25 mouse cellular contexts compared by ENCODE assay signal in genomic region chr9:117107926-117108325, GRCm38 (mm10).
DNase-seq lines count a peak whose midpoint lies in the region; ATAC-seq and TF ChIP-seq lines count a peak whose summit lies in the region.
"Had no signal": no experiment of that assay in that cellular context is flagged by ENCODE, and none has a peak within 500 bp of the region (broad histone marks: within the 10 kb centered on the region; RNA-seq: fewer than 3 reads in every experiment).

No protein-coding gene starts in this region.

- H3K36me3 ChIP-seq in liver, embryonic 11.5 days (ENCODE audit: control insufficient read depth, insufficient read depth, low read length): no peaks in the 10 kb centered on the region
- no peaks in the 10 kb centered on the region for H3K36me3 ChIP-seq in liver, postnatal 0 days (replicated peaks; ENCODE audit: insufficient read depth, low read length)
- peaks cover 8% of the 10 kb centered on the region for H3K36me3 ChIP-seq in myocyte (ENCODE audit: control insufficient read depth, insufficient read depth)
- H3K36me3 ChIP-seq in hindbrain, embryonic 11.5 days (ENCODE audit: control insufficient read depth, insufficient read depth, low read length): no peaks in the 10 kb centered on the region
- H3K36me3 ChIP-seq: forebrain, embryonic 15.5 days; G1E had no signal

- H3K4me2 ChIP-seq in liver, embryonic 11.5 days: no peak overlapping the region
- H3K4me2 ChIP-seq in liver, postnatal 0 days (ENCODE audit: low read depth, low read length): no peak overlapping the region
- peak overlapping the region; percentile 14 for H3K4me2 ChIP-seq in myocyte (ENCODE audit: low read depth)
- H3K4me2 ChIP-seq in hindbrain, embryonic 11.5 days (replicated peaks; ENCODE audit: low read depth, low read length): no peak overlapping the region
- H3K4me2 ChIP-seq: embryonic facial prominence, embryonic 13.5 days; embryonic facial prominence, embryonic 15.5 days; forebrain, embryonic 13.5 days; forebrain, embryonic 15.5 days had no signal

- TF ChIP-seq POLR2A in myocyte (IDR thresholded peaks at IDR 0.05; ENCODE audit: insufficient read length, low read depth): no peak

- H3K27ac ChIP-seq in liver, embryonic 11.5 days (ENCODE audit: low read depth, low read length): no peak overlapping the region
- H3K27ac ChIP-seq in liver, postnatal 0 days (ENCODE audit: low read depth): no peak overlapping the region
- no peak overlapping the region for H3K27ac ChIP-seq in hindbrain, embryonic 11.5 days (ENCODE audit: low read depth, low read length)
- H3K27ac ChIP-seq: embryonic facial prominence, embryonic 13.5 days; embryonic facial prominence, embryonic 15.5 days; forebrain, embryonic 13.5 days; forebrain, embryonic 15.5 days had no signal

- H3K9me3 ChIP-seq in liver, embryonic 11.5 days (ENCODE audit: control insufficient read depth, low read length): no peaks in the 10 kb centered on the region
- H3K9me3 ChIP-seq in liver, postnatal 0 days (ENCODE audit: low read length): no peaks in the 10 kb centered on the region
- H3K9me3 ChIP-seq in hindbrain, embryonic 11.5 days (ENCODE audit: control insufficient read depth, low read length): no peaks in the 10 kb centered on the region
- H3K9me3 ChIP-seq: embryonic facial prominence, embryonic 13.5 days; embryonic facial prominence, embryonic 15.5 days; forebrain, embryonic 13.5 days; forebrain, embryonic 15.5 days had no signal

- no peak for TF ChIP-seq CTCF in liver, postnatal 0 days (IDR thresholded peaks at IDR 0.05; ENCODE audit: low read depth)

- no peak for TF ChIP-seq EP300 in liver, postnatal 0 days (IDR thresholded peaks at IDR 0.05; ENCODE audit: low read depth)

- intact Hi-C loops in heart, postnatal 25 days (cut with DNase I): no loop called here

- H3K4me3 ChIP-seq in liver, embryonic 11.5 days (ENCODE audit: low read depth, low read length): no peak overlapping the region
- H3K4me3 ChIP-seq in liver, postnatal 0 days (ENCODE audit: low read depth, low read length): no peak overlapping the region
- no peak overlapping the region for H3K4me3 ChIP-seq in myocyte
- H3K4me3 ChIP-seq in hindbrain, embryonic 11.5 days (ENCODE audit: low read depth, low read length): no peak overlapping the region
- H3K4me3 ChIP-seq: embryonic facial prominence, embryonic 13.5 days; embryonic facial prominence, embryonic 15.5 days; forebrain, embryonic 13.5 days; forebrain, embryonic 15.5 days had no signal

- H3K9ac ChIP-seq in liver, embryonic 11.5 days (ENCODE audit: low read depth, low read length): no peak overlapping the region
- H3K9ac ChIP-seq in liver, postnatal 0 days (replicated peaks): no peak overlapping the region
- H3K9ac ChIP-seq in hindbrain, embryonic 11.5 days (ENCODE audit: low read depth, low read length): no peak overlapping the region
- H3K9ac ChIP-seq: embryonic facial prominence, embryonic 13.5 days; embryonic facial prominence, embryonic 15.5 days; forebrain, embryonic 13.5 days; forebrain, embryonic 15.5 days had no signal

- no peaks in the 10 kb centered on the region for H3K4me1 ChIP-seq in liver, embryonic 11.5 days (replicated peaks; ENCODE audit: control insufficient read depth, insufficient read depth, low read length)
- no peaks in the 10 kb centered on the region for H3K4me1 ChIP-seq in liver, postnatal 0 days (ENCODE audit: insufficient read depth)
- H3K4me1 ChIP-seq in hindbrain, embryonic 11.5 days (replicated peaks; ENCODE audit: control insufficient read depth, insufficient read depth, low read length): no peaks in the 10 kb centered on the region
- H3K4me1 ChIP-seq: forebrain, embryonic 13.5 days; forebrain, embryonic 15.5 days had no signal

- H3K79me2 ChIP-seq in myocyte (ENCODE audit: control insufficient read depth, insufficient read depth): no peaks in the 10 kb centered on the region

- 76% methylated on average over 4 of the region's 4 CpGs for WGBS in liver, embryonic 11.5 days
- WGBS in liver, postnatal 0 days (ENCODE audit: insufficient replicate concordance): 86% methylated on average over 4 of the region's 4 CpGs
- WGBS in hindbrain, embryonic 11.5 days: 87% methylated on average over 4 of the region's 4 CpGs

- no peak overlapping the region for H3ac ChIP-seq in myocyte (ENCODE audit: control insufficient read depth, insufficient read length)

- DNase-seq in heart, adult 11 months: peak; percentile 54
- no peak for DNase-seq in heart, postnatal 25 days (ENCODE audit: low spot score)
- peak; percentile 3 for DNase-seq in liver, embryonic 11.5 days (ENCODE audit: low spot score)
- no peak for DNase-seq in liver, postnatal 0 days
- peak; percentile 24 for DNase-seq in NIH3T3 (ENCODE audit: low read depth)
- no peak for DNase-seq in hindbrain, embryonic 11.5 days (ENCODE audit: low spot score)
- DNase-seq: adrenal gland, adult 2 months; adrenal gland, postnatal 10 days; adrenal gland, postnatal 25 days; B cell, adult 2 months; cerebellum, adult 11 months; cerebellum, adult 18-20 months; cerebellum, adult 8-10 months; cerebellum, adult 9-11 months; cerebellum, postnatal 14 days; cerebellum, postnatal 36 days; embryo, embryonic 11 days had no signal

- ATAC-seq in liver, embryonic 11.5 days (replicated peaks; ENCODE audit: low FRiP score): no peak
- no peak for ATAC-seq in liver, postnatal 0 days
- no peak for ATAC-seq in hindbrain, embryonic 11.5 days (ENCODE audit: low FRiP score)
- ATAC-seq: CD4-positive, CD25-positive, alpha-beta regulatory T cell, adult 4 months; forebrain, embryonic 13.5 days; forebrain, embryonic 15.5 days had no signal

- H3K27me3 ChIP-seq in liver, embryonic 11.5 days (replicated peaks; ENCODE audit: control insufficient read depth, insufficient read depth, low read length): no peaks in the 10 kb centered on the region
- no peaks in the 10 kb centered on the region for H3K27me3 ChIP-seq in liver, postnatal 0 days (ENCODE audit: insufficient read depth, low read length)
- no peaks in the 10 kb centered on the region for H3K27me3 ChIP-seq in myocyte (ENCODE audit: control insufficient read depth, insufficient read depth, insufficient read length)
- H3K27me3 ChIP-seq in hindbrain, embryonic 11.5 days (ENCODE audit: control insufficient read depth, insufficient read depth, low read length): no peaks in the 10 kb centered on the region
- H3K27me3 ChIP-seq: CH12.LX; embryonic facial prominence, embryonic 13.5 days; embryonic facial prominence, embryonic 15.5 days; forebrain, embryonic 13.5 days; forebrain, embryonic 15.5 days had no signal

TF ChIP-seq in myocyte, 11 proteins besides CTCF, POLR2A, EP300 and RAD21:
- TF ChIP-seq MYOD1 (IDR thresholded peaks at IDR 0.05; ENCODE audit: control insufficient read depth in 1 of 3, insufficient read length in 2 of 3, low read depth in 2 of 3): no peak
- TF ChIP-seq E2F4 (IDR thresholded peaks at IDR 0.05; ENCODE audit: insufficient read depth): no peak
- no peak for TF ChIP-seq TCF3 (IDR thresholded peaks at IDR 0.05; ENCODE audit: insufficient read length, low read depth)
- no peak for TF ChIP-seq REST (IDR thresholded peaks at IDR 0.05; ENCODE audit: insufficient read depth, insufficient read length)
- TF ChIP-seq USF1 (IDR thresholded peaks at IDR 0.05; ENCODE audit: low read depth): no peak
- TF ChIP-seq MAX (IDR thresholded peaks at IDR 0.05; ENCODE audit: low read depth): no peak
- no peak for TF ChIP-seq TCF12 (IDR thresholded peaks at IDR 0.05; ENCODE audit: insufficient read depth, poor library complexity, severe bottlenecking)
- TF ChIP-seq MYOG (IDR thresholded peaks at IDR 0.05; ENCODE audit: control insufficient read depth in 1 of 3, insufficient read depth in 1 of 3, insufficient read length in 2 of 3, low read depth in 2 of 3): no peak
- TF ChIP-seq CEBPB (IDR thresholded peaks at IDR 0.05; ENCODE audit: insufficient read depth, poor library complexity, severe bottlenecking): no peak

Comparison
In these comparisons a context has a peak if more than half of its experiments do, and no peak if none do; other contexts are left out.
1. DNase-seq: peak in heart, adult 11 months (single experiment), liver, embryonic 11.5 days (single experiment) and NIH3T3 (single experiment); none in heart, postnatal 25 days (single experiment), liver, postnatal 0 days (single experiment) and hindbrain, embryonic 11.5 days (single experiment).